Mouse (Mus musculus) leukemia stem cell, adult 10-12 weeks (primary cell): ENCODE measurements around the gene Ptprr. TPM values are rescaled to one million over a fixed set of nuclear protein-coding genes. Genes with fewer than 3 reads are reported as not detected.

Source experiments
- polyA plus RNA-seq: library from polyadenylated mRNA; stranded (reverse); fragments of >175 nt; gene quantifications from 2 replicates; pipeline ENCODE4 v1.2.3, GENCODE M21; 2012; ENCODE audit warnings: low replicate concordance

The Ptprr gene
- polyA plus RNA-seq, result not detected in 2 replicates

DNA sequence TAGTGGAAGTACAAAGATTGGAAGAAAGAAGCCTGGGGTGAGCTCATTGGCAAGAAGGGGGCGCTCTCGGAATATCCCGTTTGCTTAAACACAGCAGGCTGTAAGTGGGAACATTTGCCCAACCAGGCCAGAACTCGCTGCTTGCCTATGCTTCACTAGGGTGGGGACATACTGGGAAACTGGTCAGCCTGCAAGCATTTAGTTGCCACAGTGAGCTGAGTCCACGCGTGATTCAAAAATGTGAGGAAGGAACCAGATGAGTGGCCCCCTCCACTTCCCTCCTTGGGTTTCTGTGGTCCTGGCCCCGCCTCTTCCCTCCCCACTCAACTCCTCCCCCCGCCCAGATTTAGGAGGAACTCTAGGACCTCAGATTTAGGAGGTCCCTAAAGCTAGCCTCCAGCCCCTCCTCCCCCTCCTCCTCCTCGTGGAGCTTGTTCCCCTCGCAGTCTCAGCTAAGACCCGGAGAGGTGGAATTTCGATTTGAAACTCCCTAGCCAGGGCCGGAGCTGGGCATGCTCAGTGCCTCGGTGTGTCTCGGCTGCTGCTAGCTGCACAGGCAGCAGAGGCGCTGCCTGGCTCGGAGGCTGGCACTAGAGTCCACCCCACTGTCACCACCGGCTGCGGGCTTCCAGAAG is at the start of gene Ptprr:
Gene Ptprr, plus strand, starts transcription at position 369 of the 635 bp plus-strand sequence.

DNA sequence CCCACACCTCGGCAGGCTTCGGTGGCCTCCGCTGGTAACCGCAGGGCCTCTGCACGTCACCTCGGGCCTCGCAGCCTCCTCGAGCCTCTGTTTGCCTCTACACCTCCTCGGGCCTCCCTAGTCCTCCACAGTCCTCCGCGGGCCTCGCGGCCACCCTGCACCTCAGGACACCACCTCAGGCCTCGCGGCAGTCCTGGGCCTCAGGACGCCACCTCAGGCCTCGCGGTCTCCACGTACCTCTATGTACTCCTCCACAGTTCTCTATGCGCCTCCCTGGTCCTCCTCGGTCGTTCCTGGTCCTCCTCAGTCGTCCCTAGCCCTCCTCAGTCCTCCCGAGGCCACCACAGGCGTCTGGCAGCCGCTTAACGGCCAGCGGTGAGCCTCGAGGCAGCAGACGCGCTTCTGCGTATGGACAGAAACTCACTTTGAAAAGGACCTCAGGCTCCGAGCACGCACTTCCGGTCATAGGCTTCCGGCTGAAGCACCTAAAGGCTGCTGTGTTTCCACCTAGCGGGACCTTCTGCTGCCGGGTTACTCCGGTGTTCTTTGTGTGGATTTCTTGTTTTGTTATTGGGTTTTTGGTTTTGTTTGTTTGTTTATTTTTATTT is 96.0 kb downstream of the Ptprr start, which contains the start of gene 4933416C03Rik:
Gene 4933416C03Rik, minus strand, starts transcription at position 51 of the 608 bp plus-strand sequence.

DNA sequence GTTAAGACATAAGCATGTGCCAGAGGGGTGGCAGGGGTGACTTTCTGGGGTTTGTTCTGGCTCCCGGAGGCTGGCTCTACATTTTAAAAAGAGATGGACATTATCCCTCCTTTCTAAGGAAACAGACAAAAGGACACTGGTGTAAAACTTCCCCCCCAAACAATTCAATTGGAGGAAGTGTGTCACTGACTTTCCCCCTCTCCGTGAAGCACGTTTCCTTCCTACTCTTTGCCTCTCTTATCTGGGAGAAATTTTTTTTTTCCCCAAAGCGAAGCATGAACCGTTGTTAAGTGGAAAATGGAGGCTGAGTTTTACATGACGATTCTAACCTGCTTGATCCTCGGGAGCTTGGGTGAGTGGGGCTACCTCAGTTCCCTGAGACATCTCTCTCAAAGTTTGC is 257.3 kb downstream of the Ptprr start, which contains the start of gene Ptprb:
Gene Ptprb, plus strand, starts transcription at position 244 of the 400 bp plus-strand sequence.

Other genes with a start within 250 kb of the Ptprr start
- gene Tspan8, start 201.4 kb upstream of the Ptprr start, polyA plus RNA-seq, result 0.86 and 3.9 TPM in 2 replicates
- not detected in 2 replicates for gene 4933416C03Rik, start 95.7 kb downstream of the Ptprr start, polyA plus RNA-seq